ENCODE assay signal across 11 mouse cellular contexts in genomic region chr16:76687735-76688447, GRCm38 (mm10).
DNase-seq lines count a peak whose midpoint lies in the region; ATAC-seq lines count a peak whose summit lies in the region.
"Had no signal": no experiment of that assay in that cellular context is flagged by ENCODE, and none has a peak within 500 bp of the region (broad histone marks: within the 10 kb centered on the region; RNA-seq: fewer than 3 reads in every experiment).

No protein-coding gene starts in this region.

- DNase-seq in cerebellum, postnatal 14 days: peak; percentile 20 to 36
- no peak for DNase-seq in cerebellum, adult 11-12 months
- no peak for DNase-seq in lung, postnatal 25 days (ENCODE audit: low spot score)
- peak; percentile 33 to 46 for DNase-seq in layer of hippocampus, adult 8-10 months (ENCODE audit: low spot score in 2 of 2)
- peak; percentile 7 for DNase-seq in right cerebral cortex, postnatal 25 days
- no peak for DNase-seq in limb, embryonic 10.5 days (ENCODE audit: low spot score)
- DNase-seq in adrenal gland, postnatal 36 days: no peak

- no peaks in the 10 kb centered on the region for H3K36me3 ChIP-seq in lung, embryonic 15.5 days
- H3K36me3 ChIP-seq in limb, embryonic 10.5 days: no peaks in the 10 kb centered on the region

- H3K4me1 ChIP-seq in lung, embryonic 15.5 days: no peaks in the 10 kb centered on the region
- H3K4me1 ChIP-seq in limb, embryonic 10.5 days: no peaks in the 10 kb centered on the region
- H3K4me1 ChIP-seq: megakaryocyte, embryonic 14.5 days had no signal

- H3K9me3 ChIP-seq in lung, embryonic 15.5 days: no peaks in the 10 kb centered on the region
- no peaks in the 10 kb centered on the region for H3K9me3 ChIP-seq in limb, embryonic 10.5 days (replicated peaks)
- H3K9me3 ChIP-seq: megakaryocyte, embryonic 14.5 days had no signal

- no peak overlapping the region for H3K4me3 ChIP-seq in lung, embryonic 15.5 days
- H3K4me3 ChIP-seq in limb, embryonic 10.5 days: no peak overlapping the region
- H3K4me3 ChIP-seq: megakaryocyte, embryonic 14.5 days; myocyte had no signal

- no peak overlapping the region for H3K4me2 ChIP-seq in lung, embryonic 15.5 days
- H3K4me2 ChIP-seq: hindbrain, embryonic 14.5 days had no signal

- no peak overlapping the region for H3K27ac ChIP-seq in lung, embryonic 15.5 days
- H3K27ac ChIP-seq in limb, embryonic 10.5 days: no peak overlapping the region
- H3K27ac ChIP-seq: hindbrain, embryonic 14.5 days had no signal

- no peak overlapping the region for H3K9ac ChIP-seq in lung, embryonic 15.5 days
- H3K9ac ChIP-seq: hindbrain, embryonic 14.5 days had no signal

- WGBS in lung, embryonic 15.5 days: 78% methylated on average over 18 of the region's 18 CpGs
- 93% methylated on average over 18 of the region's 18 CpGs for WGBS in limb, embryonic 10.5 days

- H3K27me3 ChIP-seq in lung, embryonic 15.5 days: no peaks in the 10 kb centered on the region
- no peaks in the 10 kb centered on the region for H3K27me3 ChIP-seq in limb, embryonic 10.5 days (ENCODE audit: low read depth, poor library complexity, severe bottlenecking)
- H3K27me3 ChIP-seq: megakaryocyte, embryonic 14.5 days had no signal

- peak; percentile 57; the same call in 1 of the 2 replicates for ATAC-seq in lung, embryonic 15.5 days (ENCODE audit: borderline replicate concordance, extremely low read depth, low FRiP score, low TSS enrichment)

Comparison
In these comparisons a context has a peak if more than half of its experiments do, and no peak if none do; other contexts are left out.
1. DNase-seq: peak in cerebellum, postnatal 14 days (2 of 2), layer of hippocampus, adult 8-10 months (2 of 2) and right cerebral cortex, postnatal 25 days (single experiment); none in cerebellum, adult 11-12 months (single experiment), lung, postnatal 25 days (single experiment), limb, embryonic 10.5 days (single experiment) and adrenal gland, postnatal 36 days (0 of 2).